Mouse (Mus musculus): ENCODE results near the gene Msn.
"Not testable (repeated sequence)": the region's sequence is repeated elsewhere in the genome, so short reads cannot be mapped to it uniquely, and the experiment has no call there.

The Msn gene

GRCm38 (mm10) chrX:96139262-96139661, 43.4 kb downstream of the Msn start:
- in situ Hi-C loops (cut with MboI, MseI) = no loop called here

- in situ Hi-C loops (cut with MboI, MseI) = no loop called here
These were observed 49.2 kb downstream of the Msn start for GRCm38 (mm10) chrX:96144960-96145488.

GRCm38 (mm10) chrX:96148217-96148616, 52.4 kb downstream of the Msn start:
- in situ Hi-C loops (cut with MboI, MseI) = no loop called here

GRCm38 (mm10) chrX:96153362-96153761, 57.5 kb downstream of the Msn start:
- in situ Hi-C loops (cut with MboI, MseI) = loop anchor here (5.0 kb wide), 1 partner anchor 41 kb away; no protein-coding TSS in a partner anchor

GRCm38 (mm10) chrX:96157936-96158335, 62.1 kb downstream of the Msn start:
- in situ Hi-C loops (cut with MboI, MseI) = no loop called here

- in situ Hi-C loops (cut with MboI, MseI) = no loop called here
These were observed 66.7 kb downstream of the Msn start for GRCm38 (mm10) chrX:96162571-96162970.

GRCm38 (mm10) chrX:96171645-96172388, 76.0 kb downstream of the Msn start:
- in situ Hi-C loops (cut with MboI, MseI) = no loop called here

GRCm38 (mm10) chrX:96178437-96178836, 82.6 kb downstream of the Msn start:
- in situ Hi-C loops (cut with MboI, MseI) = loop anchor here (5.0 kb wide), 1 partner anchor 171 kb away; no protein-coding TSS in a partner anchor

- in situ Hi-C loops (cut with MboI, MseI) = no loop called here
These were observed 88.4 kb downstream of the Msn start for GRCm38 (mm10) chrX:96184100-96184732.

- in situ Hi-C loops (cut with MboI, MseI) = not testable (repeated sequence)
These were observed 109.3 kb downstream of the Msn start for GRCm38 (mm10) chrX:96205143-96205542.

- in situ Hi-C loops (cut with MboI, MseI) = no loop called here
These were observed 111.0 kb downstream of the Msn start for GRCm38 (mm10) chrX:96206872-96207271.

GRCm38 (mm10) chrX:96218088-96218487, 122.2 kb downstream of the Msn start:
- in situ Hi-C loops (cut with MboI, MseI) = no loop called here

Data from T-helper 1 cell (primary cell).